Mouse (Mus musculus) CH12.LX (cell line): ENCODE results near the gene Patj. TPM values are rescaled to one million over a fixed set of nuclear protein-coding genes. Genes with fewer than 3 reads are reported as not detected.
A peak's percentile ranks its signal among the peaks of the same experiment; 100 is the strongest.

Experiments
- DNase-seq: peaks from one replicate; pipeline ENCODE4 v3.0.0-alpha.2; 2013; ENCODE audit errors: extremely low read depth
- H3K27ac ChIP-seq: 2 replicates; pipeline ENCODE4 v1.5.1; 2012; ENCODE audit warnings: low read depth, mild to moderate bottlenecking, control low read depth, moderate library complexity; ENCODE audit not compliant: insufficient read depth
- H3K27me3 ChIP-seq: replicated peaks from 2 replicates; pipeline ENCODE3; 2012; ENCODE audit warnings: inconsistent platforms
- H3K36me3 ChIP-seq, 2 experiments: replicated peaks in 1 of 2; 2 replicates each; pipeline versions ENCODE3 to v1.6.1; 2012; ENCODE audit warnings: inconsistent platforms in 1 of 2, low read length in 1 of 2, mild to moderate bottlenecking in 1 of 2, mixed read lengths in 1 of 2, moderate library complexity in 1 of 2; ENCODE audit not compliant: control insufficient read depth in 1 of 2, insufficient read depth in 1 of 2
- H3K4me1 ChIP-seq, 2 experiments: 2 replicates each; pipeline ENCODE4 v1.6.1; 2012; ENCODE audit warnings: inconsistent platforms in 1 of 2, moderate library complexity in 1 of 2; ENCODE audit not compliant: insufficient read depth in 2 of 2, control insufficient read depth in 1 of 2
- H3K4me2 ChIP-seq: 2 replicates; pipeline ENCODE4 v1.6.1; 2012; ENCODE audit warnings: low read depth, mild to moderate bottlenecking, control low read depth; ENCODE audit not compliant: poor library complexity, insufficient read depth, severe bottlenecking
- H3K4me3 ChIP-seq, 3 experiments: fragments of 150-350 bp in 1 of 3; sonication (generic) in 1 of 3; replicated peaks in 1 of 3; 2 replicates each; pipeline versions ENCODE3 to v1.5.1; 2011 to 2012; ENCODE audit warnings: low read depth in 2 of 3, low read length in 2 of 3, mild to moderate bottlenecking in 2 of 3, moderate library complexity in 2 of 3, control low read depth in 1 of 3, improper control_type of control experiment in 1 of 3, inconsistent platforms in 1 of 3, mixed read lengths in 1 of 3; ENCODE audit not compliant: poor library complexity in 1 of 3
- H3K79me2 ChIP-seq: replicated peaks from 2 replicates; pipeline ENCODE4 v1.6.1; 2012; ENCODE audit warnings: mild to moderate bottlenecking, moderate library complexity; ENCODE audit not compliant: control insufficient read depth, poor library complexity, insufficient read depth, severe bottlenecking; ENCODE audit errors: extremely low read depth
- H3K9ac ChIP-seq: 2 replicates; pipeline ENCODE4 v1.6.1; 2012; ENCODE audit warnings: low read depth, mild to moderate bottlenecking, control low read depth, moderate library complexity; ENCODE audit not compliant: insufficient read depth
- H3K9me3 ChIP-seq: replicated peaks from 2 replicates; pipeline ENCODE3; 2012; ENCODE audit warnings: low read length, inconsistent platforms, mixed read lengths
- BHLHE40 ChIP-seq: IDR thresholded peaks from 2 replicates; pipeline ENCODE4 v1.6.1; 2011; ENCODE audit warnings: mild to moderate bottlenecking, low read depth, low read length, improper control_type of control experiment
- CHD2 ChIP-seq: IDR thresholded peaks from 2 replicates; pipeline ENCODE4 v1.6.1; 2011; ENCODE audit warnings: low read length, improper control_type of control experiment
- CTCF ChIP-seq, 2 experiments: IDR thresholded peaks in 1 of 2; conservative IDR thresholded peaks in 1 of 2; 2 replicates each; pipeline ENCODE4 v1.5.1; 2011 to 2012; ENCODE audit warnings: low read depth in 2 of 2, low read length in 2 of 2, improper control_type of control experiment in 1 of 2, inconsistent platforms in 1 of 2, mild to moderate bottlenecking in 1 of 2, moderate library complexity in 1 of 2
- HCFC1 ChIP-seq: IDR thresholded peaks from 2 replicates; pipeline ENCODE4 v1.6.1; 2012; ENCODE audit warnings: low read depth, mild to moderate bottlenecking, inconsistent platforms, low read length, improper control_type of control experiment
- JUND ChIP-seq: conservative IDR thresholded peaks from 2 replicates; pipeline ENCODE4 v1.6.1; 2011; ENCODE audit warnings: low read depth, low read length, improper control_type of control experiment
- MAFK ChIP-seq: IDR thresholded peaks from 2 replicates; pipeline ENCODE4 v1.6.1; 2011; ENCODE audit warnings: low read length, improper control_type of control experiment; ENCODE audit not compliant: insufficient replicate concordance
- PAX5 ChIP-seq: IDR thresholded peaks from 2 replicates; pipeline ENCODE4 v1.6.1; 2012; ENCODE audit warnings: low read length, inconsistent platforms, mixed read lengths
- POLR2AphosphoS2 ChIP-seq: IDR thresholded peaks from 2 replicates; pipeline ENCODE4 v1.6.1; 2011; ENCODE audit warnings: low read depth, low read length, improper control_type of control experiment
- RAD21 ChIP-seq: IDR thresholded peaks from 2 replicates; pipeline ENCODE4 v1.6.1; 2011; ENCODE audit warnings: low read depth, mild to moderate bottlenecking, low read length, improper control_type of control experiment, moderate library complexity
- SMC3 ChIP-seq: IDR thresholded peaks from 2 replicates; pipeline ENCODE4 v1.6.1; 2011; ENCODE audit warnings: low read depth, low read length, improper control_type of control experiment
- TBP ChIP-seq: conservative IDR thresholded peaks from 2 replicates; pipeline ENCODE4 v1.6.1; 2011; ENCODE audit warnings: low read depth, low read length, improper control_type of control experiment
- TCF12 ChIP-seq: IDR thresholded peaks from 2 replicates; pipeline ENCODE4 v1.6.1; 2014; ENCODE audit warnings: low read depth, mild to moderate bottlenecking, inconsistent platforms, low read length, improper control_type of control experiment
- ZC3H11A ChIP-seq: IDR thresholded peaks from 2 replicates; pipeline ENCODE4 v1.6.1; 2012; ENCODE audit warnings: low read depth, mild to moderate bottlenecking, inconsistent platforms, low read length, improper control_type of control experiment
- ZKSCAN1 ChIP-seq: IDR thresholded peaks from 2 replicates; pipeline ENCODE4 v1.6.1; 2012; ENCODE audit warnings: low read depth, inconsistent platforms, low read length, improper control_type of control experiment, borderline replicate concordance
- ZMIZ1 ChIP-seq: IDR thresholded peaks from 2 replicates; pipeline ENCODE4 v1.6.1; 2012; ENCODE audit warnings: low read depth, mild to moderate bottlenecking, inconsistent platforms, low read length, improper control_type of control experiment
- ZNF384 ChIP-seq: IDR thresholded peaks from 2 replicates; pipeline ENCODE4 v1.6.1; 2012; ENCODE audit warnings: low read depth, low read length, improper control_type of control experiment, inconsistent platforms
- dilution Hi-C: fragments of 300-500 bp; cut with MboI; formaldehyde crosslinking; loops from 2 replicates; pipeline ENCODE4 v1.14.3; 2020; ENCODE audit warnings: low sequenced_read_pairs; ENCODE audit not compliant: extremely low pct_unique_long_range_greater_than_20kb, extremely low pct_ligation_motif_present
- in situ Hi-C: fragments of 300-500 bp; cut with MboI; formaldehyde crosslinking; loops from 3 replicates; pipeline ENCODE4 v1.14.3; 2019; ENCODE audit warnings: low sequenced_read_pairs, low pct_ligation_motif_present, low pct_unique_long_range_greater_than_20kb, mixed read lengths
- polyA plus RNA-seq: library from polyadenylated mRNA; unstranded; fragments of >175 nt; gene quantifications from 2 replicates; pipeline ENCODE4 v1.2.1, GENCODE M21; 2012; ENCODE audit warnings: low read depth; ENCODE audit not compliant: insufficient read length
- total RNA-seq, 2 experiments: library from RNA; depleted of rRNA; stranded (reverse); fragments of 300-350 nt in 1 of 2; fragments of >200 nt in 1 of 2; gene quantifications; 2 replicates each; pipeline ENCODE4 v1.2.3; 2012 to 2014

Patj gene
- total and polyA plus RNA-seq, 3 experiments, result 1.2 to 6.1 (median 2.0) TPM

GRCm38 (mm10) chr4:98489386-98489785, 93.8 kb downstream of the Patj start:
- Histone ChIP-seq H3K4me1 (no peaks in the 10 kb centered on the region), H3K9ac (no peak overlapping the region), H3K4me2 (no peak overlapping the region), H3K27me3 (no peaks in the 10 kb centered on the region), H3K9me3 (no peaks in the 10 kb centered on the region), H3K27ac (no peak overlapping the region), H3K36me3 (no peaks in the 10 kb centered on the region), H3K4me3 (no peak overlapping the region), H3K79me2 (no peaks in the 10 kb centered on the region)
- in situ Hi-C loops, result no loop called here
- no peak for TF ChIP-seq HCFC1
- no peak for TF ChIP-seq JUND
- peak; percentile 8 for TF ChIP-seq RAD21
- TF ChIP-seq BHLHE40, result no peak
- TF ChIP-seq TCF12, result no peak
- no peak for TF ChIP-seq ZC3H11A
- dilution Hi-C loops, result no loop called here
- DNase-seq, result no peak

GRCm38 (mm10) chr4:98498341-98498740, 102.8 kb downstream of the Patj start:
- H3K27me3 ChIP-seq, result no peaks in the 10 kb centered on the region
- in situ Hi-C loops (no loop called here), dilution Hi-C loops (no loop called here)
- H3K4me2 ChIP-seq, result no peak overlapping the region
- H3K9ac ChIP-seq, result no peak overlapping the region
- no peaks in the 10 kb centered on the region for H3K4me1 ChIP-seq
- H3K36me3 ChIP-seq, result peaks cover 0 to 5% of the 10 kb centered on the region in 2 experiments
- TF ChIP-seq CHD2 (no peak), POLR2AphosphoS2 (no peak), TBP (no peak), ZKSCAN1 (no peak), ZMIZ1 (no peak), MAFK (no peak), ZNF384 (no peak), BHLHE40 (no peak), SMC3 (no peak)
- no peak overlapping the region for H3K27ac ChIP-seq
- no peak for DNase-seq
- H3K79me2 ChIP-seq, result no peaks in the 10 kb centered on the region
- no peaks in the 10 kb centered on the region for H3K9me3 ChIP-seq
- no peak overlapping the region for H3K4me3 ChIP-seq

- no peak overlapping the region for H3K4me3 ChIP-seq
- H3K36me3 ChIP-seq, result peaks cover 0 to 5% of the 10 kb centered on the region in 2 experiments
- peak; percentile 17 for DNase-seq
- dilution Hi-C loops (no loop called here), in situ Hi-C loops (no loop called here)
- H3K27ac ChIP-seq, result no peak overlapping the region
- no peaks in the 10 kb centered on the region for H3K79me2 ChIP-seq
- no peaks in the 10 kb centered on the region for H3K9me3 ChIP-seq
- H3K9ac ChIP-seq, result no peak overlapping the region
- TF ChIP-seq CTCF (conservative IDR thresholded peaks at IDR 0.05 in 1 of 2, IDR thresholded peaks at IDR 0.05 in 1 of 2; ENCODE audit: low read depth in 2 of 2, low read length in 2 of 2), result peak; percentile 32 to 51
- TF ChIP-seq PAX5, result no peak
- H3K4me2 ChIP-seq, result no peak overlapping the region
- no peaks in the 10 kb centered on the region for H3K27me3 ChIP-seq
- no peaks in the 10 kb centered on the region for H3K4me1 ChIP-seq
These were observed 104.6 kb downstream of the Patj start for GRCm38 (mm10) chr4:98500182-98500581.
